1 mouse cellular context compared by ENCODE assay signal in genomic region chr2:119240075-119240818, GRCm38 (mm10).
TF ChIP-seq lines count a peak whose summit lies in the region.

No protein-coding gene starts in this region.

TF ChIP-seq in MEL, 35 proteins besides CTCF, POLR2A, EP300 and RAD21 (continued from another document):
- TF ChIP-seq TBP (IDR thresholded peaks at IDR 0.05; ENCODE audit: low read depth, low read length) (peak; percentile 49; the same call in 1 of the 2 replicates), ZC3H11A (IDR thresholded peaks at IDR 0.05; ENCODE audit: low read depth, low read length) (no peak), ZNF384 (IDR thresholded peaks at IDR 0.05; ENCODE audit: low read depth, low read length) (peak; percentile 90), MAZ (IDR thresholded peaks at IDR 0.05; ENCODE audit: low read depth, low read length) (no peak)
